Mouse (Mus musculus) heart, postnatal 25 days (tissue): ENCODE data around the gene Pcolce. TPM values are rescaled to one million over a fixed set of nuclear protein-coding genes. Genes with fewer than 3 reads are reported as not detected.

Experiments
- total RNA-seq, 2 experiments: library from RNA; stranded (reverse); gene quantifications; 2 replicates each; pipeline ENCODE4 v1.2.3; 2021

Pcolce gene
- total RNA-seq, 2 experiments from 2014 or later: 66.9 to 71.3 TPM

Other genes starting within 250 kb of the Pcolce start
- not detected for gene Zan, start 136.7 kb downstream of the Pcolce start, total RNA-seq
- 10 to 100 TPM; 14.8 to 15.3 TPM for gene Pop7, start 111.3 kb downstream of the Pcolce start, total RNA-seq
- gene Gigyf1, start 95.2 kb downstream of the Pcolce start, total RNA-seq: 10 to 100 TPM; 28.6 to 29.1 TPM
- not detected for gene Epo, start 80.5 kb downstream of the Pcolce start, total RNA-seq
- gene Gnb2, start 80.3 kb downstream of the Pcolce start, total RNA-seq: 100 to 1,000 TPM; 245 to 246 TPM
- gene Actl6b, start 60.3 kb downstream of the Pcolce start, total RNA-seq: not detected
- under 1 TPM in 1 of 2 experiments, not detected in 1; 0.08 TPM for gene Tfr2, start 43.9 kb downstream of the Pcolce start, total RNA-seq
- 10 to 100 TPM; 16.2 to 17.5 TPM for gene Mospd3, start 12.7 kb downstream of the Pcolce start, total RNA-seq
- under 1 TPM; 0.11 to 0.36 TPM for gene Fbxo24, start 15.2 kb upstream of the Pcolce start, total RNA-seq
- 10 to 100 TPM; 17.6 to 18.2 TPM for gene Lrch4, start 15.3 kb upstream of the Pcolce start, total RNA-seq
- gene Gm20605, start 15.4 kb upstream of the Pcolce start, total RNA-seq: 1 to 10 TPM; 3.2 to 4.5 TPM
- gene Sap25, start 27.6 kb upstream of the Pcolce start, total RNA-seq: 1 to 10 TPM; 3.0 to 3.9 TPM
- under 1 TPM; 0.29 to 0.48 TPM for gene Irs3, start 31.9 kb upstream of the Pcolce start, total RNA-seq
- gene Agfg2, start 70.9 kb upstream of the Pcolce start, total RNA-seq: 10 to 100 TPM; 11.8 to 13.3 TPM
- under 1 TPM; 0.98 to 0.99 TPM for gene Nyap1, start 127.8 kb upstream of the Pcolce start, total RNA-seq
- 100 to 1,000 TPM; 282 to 288 TPM for gene Tsc22d4, start 131.9 kb upstream of the Pcolce start, total RNA-seq
- gene Ppp1r35, start 165.1 kb upstream of the Pcolce start, total RNA-seq: 10 to 100 TPM; 11.1 to 13.4 TPM
- gene Mepce, start 173.9 kb upstream of the Pcolce start, total RNA-seq: 10 to 100 TPM; 20.6 to 29.3 TPM
- gene Zcwpw1, start 174.0 kb upstream of the Pcolce start, total RNA-seq: under 1 TPM; 0.57 to 0.89 TPM
- gene Pilra, start 222.5 kb upstream of the Pcolce start, total RNA-seq: 1 to 10 TPM; 1.7 to 1.9 TPM
- gene Pilrb1, start 244.3 kb upstream of the Pcolce start, total RNA-seq: under 1 TPM; 0.61 to 0.83 TPM